In the genomic region with DNA sequence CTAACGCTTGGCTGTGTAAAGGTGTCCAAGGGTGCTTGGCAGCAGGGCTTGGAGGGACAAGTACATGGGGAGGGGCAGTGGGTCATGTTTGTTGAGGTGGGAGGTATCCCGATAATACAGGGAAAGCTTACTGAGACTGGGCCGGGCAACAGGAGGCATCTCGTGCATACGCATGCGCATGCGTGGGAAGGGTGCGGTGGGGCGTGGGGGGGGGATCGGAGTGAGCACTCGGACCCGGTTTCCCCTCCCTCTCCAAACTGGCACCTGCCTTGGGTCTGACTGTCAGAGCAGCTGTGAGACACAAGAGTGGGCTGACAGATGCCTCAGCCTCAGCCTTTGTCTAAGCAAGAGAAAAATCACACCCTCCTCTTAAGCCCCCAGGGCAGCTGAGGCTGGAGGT, we compare ENCODE assay signal across 14 mouse cellular contexts. TPM values are rescaled to one million over a fixed set of nuclear protein-coding genes. Genes with fewer than 3 reads are reported as not detected.
DNase-seq lines count a peak whose midpoint lies in the region; ATAC-seq lines count a peak whose summit lies in the region.
"Had no signal": no experiment of that assay in that cellular context is flagged by ENCODE, and none has a peak within 500 bp of the region (broad histone marks: within the 10 kb centered on the region; RNA-seq: fewer than 3 reads in every experiment).

No protein-coding gene starts in this region.

- no peaks in the 10 kb centered on the region for H3K27me3 ChIP-seq in forebrain, embryonic 16.5 days (replicated peaks; ENCODE audit: control insufficient read depth, insufficient read depth, low read length)
- no peaks in the 10 kb centered on the region for H3K27me3 ChIP-seq in midbrain, embryonic 11.5 days (ENCODE audit: control insufficient read depth, insufficient read depth, low read length)

- peak; percentile 37 to 53 for DNase-seq in cerebellum, adult 18-20 months
- peak; percentile 87 to 92 for DNase-seq in cerebellum, postnatal 10 days
- DNase-seq in midbrain, embryonic 11.5 days (ENCODE audit: low spot score, missing footprints), result no peak
- DNase-seq in left cerebral cortex, postnatal 36 days (ENCODE audit: low spot score in 2 of 2), result no peak
- DNase-seq in right cerebral cortex, adult 18-20 months, result no peak
- no peak for DNase-seq in right cerebral cortex, postnatal 14 days
- DNase-seq in adrenal gland, postnatal 14 days, result no peak
- DNase-seq: gastrocnemius, adult 2 months; kidney, adult 2 months; lung, postnatal 4 days had no signal

- no peak overlapping the region for H3K27ac ChIP-seq in forebrain, embryonic 16.5 days (ENCODE audit: low read length)
- H3K27ac ChIP-seq in midbrain, embryonic 11.5 days (ENCODE audit: low read depth, low read length), result peak overlapping the region; percentile 42
- H3K27ac ChIP-seq: embryonic facial prominence, embryonic 13.5 days; gastrocnemius, adult 2 months; heart, embryonic 15.5 days had no signal

- H3K4me2 ChIP-seq in forebrain, embryonic 16.5 days (ENCODE audit: low read length), result no peak overlapping the region
- no peak overlapping the region for H3K4me2 ChIP-seq in midbrain, embryonic 11.5 days
- H3K4me2 ChIP-seq: embryonic facial prominence, embryonic 13.5 days; heart, embryonic 15.5 days; liver, embryonic 11.5 days had no signal

- H3K36me3 ChIP-seq in forebrain, embryonic 16.5 days (ENCODE audit: control insufficient read depth, insufficient read depth), result no peaks in the 10 kb centered on the region
- no peaks in the 10 kb centered on the region for H3K36me3 ChIP-seq in midbrain, embryonic 11.5 days (ENCODE audit: control insufficient read depth, insufficient read depth, low read length)
- H3K36me3 ChIP-seq: embryonic facial prominence, embryonic 13.5 days; heart, embryonic 15.5 days had no signal

- intact Hi-C loops in left cerebral cortex, postnatal 36 days (cut with DNase I), result no loop called here

- H3K4me3 ChIP-seq in forebrain, embryonic 16.5 days (replicated peaks; ENCODE audit: low read length), result no peak overlapping the region
- H3K4me3 ChIP-seq in midbrain, embryonic 11.5 days (ENCODE audit: low read depth, low read length), result no peak overlapping the region
- H3K4me3 ChIP-seq: embryonic facial prominence, embryonic 13.5 days; gastrocnemius, adult 2 months; heart, embryonic 15.5 days had no signal

- no peaks in the 10 kb centered on the region for H3K9me3 ChIP-seq in forebrain, embryonic 16.5 days (ENCODE audit: control insufficient read depth, low read length)
- H3K9me3 ChIP-seq in midbrain, embryonic 11.5 days (ENCODE audit: control insufficient read depth, low read length), result no peaks in the 10 kb centered on the region
- H3K9me3 ChIP-seq: embryonic facial prominence, embryonic 13.5 days; heart, embryonic 15.5 days had no signal

- 46% methylated on average over 12 of the region's 12 CpGs for WGBS in forebrain, embryonic 16.5 days
- 56% methylated on average over 12 of the region's 12 CpGs for WGBS in midbrain, embryonic 11.5 days

- H3K4me1 ChIP-seq in forebrain, embryonic 16.5 days (replicated peaks; ENCODE audit: control insufficient read depth, insufficient read depth, low read length), result peaks cover 31% of the 10 kb centered on the region
- peaks cover 35% of the 10 kb centered on the region for H3K4me1 ChIP-seq in midbrain, embryonic 11.5 days (ENCODE audit: control insufficient read depth, insufficient read depth, low read length)
- H3K4me1 ChIP-seq: heart, embryonic 15.5 days had no signal

- no peak overlapping the region for H3K9ac ChIP-seq in forebrain, embryonic 16.5 days (replicated peaks; ENCODE audit: low read depth, low read length)
- peak overlapping the region; percentile 4; the same call in 1 of the 2 replicates for H3K9ac ChIP-seq in midbrain, embryonic 11.5 days (ENCODE audit: low read length)
- H3K9ac ChIP-seq: embryonic facial prominence, embryonic 13.5 days; heart, embryonic 15.5 days had no signal

- ATAC-seq in forebrain, embryonic 16.5 days, result peak; percentile 41
- ATAC-seq in midbrain, embryonic 11.5 days (ENCODE audit: low FRiP score), result peak; percentile 40

RNA-seq across cellular contexts. Expression of gene Lhx1, which starts 45.1 kb away (rescaled TPM):
- polyA plus RNA-seq in forebrain, embryonic 16.5 days (2015; fragmentation: Nextera tagmentation; extraction: Ambion mirVana), result 2.7 and 3.0 TPM in 2 replicates
- 32.8 and 37.6 TPM in 2 replicates for polyA plus RNA-seq in midbrain, embryonic 11.5 days (2014; fragmentation: Nextera tagmentation; extraction: Ambion mirVana)
- total RNA-seq in left cerebral cortex, postnatal 36 days (2021), result not detected
- 0.38 TPM in 1 of 2 replicates, not detected in the other for total RNA-seq in adrenal gland, postnatal 14 days (2021)
- total RNA-seq: gastrocnemius, adult 2 months had no signal
- polyA plus RNA-seq: heart, embryonic 15.5 days had no signal

RNA-seq across cellular contexts. Expression of gene Aatf, which starts 57.1 kb away (rescaled TPM):
- 56.9 and 58.5 TPM in 2 replicates for polyA plus RNA-seq in forebrain, embryonic 16.5 days (2015; fragmentation: Nextera tagmentation; extraction: Ambion mirVana)
- polyA plus RNA-seq in midbrain, embryonic 11.5 days (2014; fragmentation: Nextera tagmentation; extraction: Ambion mirVana), result 54.8 and 63.8 TPM in 2 replicates
- total RNA-seq in left cerebral cortex, postnatal 36 days (2021), result 10 to 100 TPM; 19.4 to 20.4 TPM
- 20.6 and 25.6 TPM in 2 replicates for total RNA-seq in adrenal gland, postnatal 14 days (2021)

Comparison
In these comparisons a context has a peak if more than half of its experiments do, and no peak if none do; other contexts are left out.
1. DNase-seq: peak in cerebellum, adult 18-20 months (2 of 2) and cerebellum, postnatal 10 days (2 of 2); none in midbrain, embryonic 11.5 days (single experiment), left cerebral cortex, postnatal 36 days (0 of 2), right cerebral cortex, adult 18-20 months (single experiment), right cerebral cortex, postnatal 14 days (single experiment) and adrenal gland, postnatal 14 days (single experiment).